Mouse (Mus musculus): Measurements from ENCODE around the gene Mpped2.
A peak's percentile ranks its signal among the peaks of the same experiment; 100 is the strongest.

Mpped2 gene

DNA sequence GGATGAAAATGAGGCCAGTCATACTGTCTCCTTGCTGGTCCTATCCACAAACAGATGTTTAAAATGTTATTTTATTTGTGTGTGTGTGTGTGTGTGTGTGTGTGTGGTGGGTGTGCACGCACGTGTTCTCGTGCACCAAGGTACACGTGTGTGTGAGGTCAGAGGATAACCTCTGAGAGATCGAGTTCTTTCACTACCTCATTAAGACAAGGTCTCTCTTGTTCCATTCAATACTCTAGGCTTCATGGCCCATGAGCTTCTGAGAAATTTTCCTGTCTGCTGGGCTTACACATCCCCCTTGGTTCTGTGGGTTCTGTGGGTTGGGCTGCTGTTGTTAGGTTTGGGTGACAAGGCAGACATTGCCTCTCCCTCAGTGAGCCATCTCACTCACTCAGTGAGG, 12.6 kb downstream of the Mpped2 start:
- DNase-seq (ENCODE audit: low spot score), result no peak

DNA sequence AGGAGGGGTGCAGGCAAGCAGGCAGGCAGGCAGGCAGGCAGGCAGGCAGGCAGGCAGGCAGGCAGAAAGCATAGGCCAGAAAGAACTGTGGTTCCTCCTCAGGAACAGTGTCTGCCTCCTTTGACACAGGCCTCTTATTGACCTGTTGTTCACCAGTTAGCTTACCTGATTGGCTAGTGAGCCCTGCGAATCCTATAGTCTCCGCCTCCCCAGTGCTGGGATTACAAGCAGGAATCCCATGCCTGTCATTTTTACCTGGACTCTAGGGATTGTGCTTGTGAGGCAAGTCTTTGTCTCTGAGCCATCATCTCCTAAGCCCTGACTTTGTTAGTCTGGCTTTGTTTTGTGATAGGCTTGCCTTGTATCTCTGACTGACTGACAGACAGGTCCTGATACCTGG, 14.1 kb downstream of the Mpped2 start:
- no peak for DNase-seq (ENCODE audit: low spot score)

DNA sequence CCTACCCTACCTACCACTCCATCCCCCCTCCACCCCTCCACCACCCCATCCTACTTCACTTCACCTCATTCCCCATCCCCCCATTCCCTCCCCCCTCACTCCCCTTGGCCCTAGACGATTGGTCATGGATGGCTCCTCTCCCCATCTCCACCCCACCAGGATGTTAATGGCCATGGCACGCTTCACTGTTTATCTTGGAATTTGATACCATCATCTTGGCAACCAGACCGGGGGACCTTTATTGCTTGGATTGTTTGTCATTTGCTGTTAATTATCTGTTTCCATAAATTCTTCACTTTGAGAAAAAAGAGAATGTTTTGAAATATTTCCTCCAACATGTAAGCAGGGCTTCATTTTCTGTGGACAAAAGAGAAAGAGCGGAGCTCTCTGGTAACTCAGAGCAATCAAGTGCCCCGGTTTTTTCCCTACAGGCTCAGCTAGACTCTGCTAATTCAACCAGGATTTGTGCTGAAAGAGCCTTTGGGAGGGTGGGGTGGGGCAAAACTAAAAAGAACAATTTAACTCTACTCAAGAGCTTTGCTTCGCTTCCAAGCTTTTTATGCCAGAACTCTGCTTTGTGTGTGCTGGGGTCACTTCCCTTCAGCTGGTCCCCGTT, 17.9 kb downstream of the Mpped2 start:
- DNase-seq (ENCODE audit: low spot score), result peak; percentile 56

DNA sequence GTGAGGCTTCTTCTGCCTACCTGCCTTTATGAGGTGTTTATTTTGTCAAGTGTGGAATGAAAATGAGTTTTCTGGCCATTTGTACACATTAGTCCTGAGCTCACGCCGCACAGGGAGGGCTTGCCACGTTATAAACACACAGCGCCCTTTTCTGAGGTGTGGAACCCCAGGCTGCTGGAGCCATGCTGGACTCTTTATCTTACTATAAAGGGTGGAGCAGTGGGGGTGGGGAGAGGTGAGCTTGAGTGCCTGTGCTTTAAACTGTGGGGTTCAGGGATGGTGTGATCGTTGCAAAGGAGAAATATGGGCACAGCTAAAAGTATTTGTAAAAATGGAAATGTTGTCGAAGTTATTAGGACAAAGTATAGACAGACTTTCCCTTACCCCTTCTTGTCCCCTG, 18.4 kb downstream of the Mpped2 start:
- DNase-seq (ENCODE audit: low spot score), result no peak

DNA sequence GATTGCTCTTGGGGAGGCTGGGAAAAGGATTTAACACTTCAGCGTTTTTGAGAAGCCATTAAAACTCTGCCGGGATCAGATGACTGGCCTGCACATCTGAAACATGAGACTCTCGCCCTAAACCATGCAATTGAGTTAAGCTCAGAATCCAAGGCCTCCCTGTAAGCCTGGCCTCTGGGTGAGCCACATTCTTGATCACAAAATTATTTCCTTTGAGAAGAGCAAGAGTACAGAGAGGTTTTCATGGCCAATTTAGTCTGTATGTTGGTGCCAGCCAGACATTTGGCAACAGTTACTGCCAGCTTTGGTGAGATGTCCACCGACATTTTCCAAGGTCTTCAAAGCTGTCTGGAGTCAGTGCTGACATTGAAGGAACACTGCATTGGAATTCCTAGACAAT, 20.1 kb downstream of the Mpped2 start:
- peak; percentile 68 for DNase-seq (ENCODE audit: low spot score)

DNA sequence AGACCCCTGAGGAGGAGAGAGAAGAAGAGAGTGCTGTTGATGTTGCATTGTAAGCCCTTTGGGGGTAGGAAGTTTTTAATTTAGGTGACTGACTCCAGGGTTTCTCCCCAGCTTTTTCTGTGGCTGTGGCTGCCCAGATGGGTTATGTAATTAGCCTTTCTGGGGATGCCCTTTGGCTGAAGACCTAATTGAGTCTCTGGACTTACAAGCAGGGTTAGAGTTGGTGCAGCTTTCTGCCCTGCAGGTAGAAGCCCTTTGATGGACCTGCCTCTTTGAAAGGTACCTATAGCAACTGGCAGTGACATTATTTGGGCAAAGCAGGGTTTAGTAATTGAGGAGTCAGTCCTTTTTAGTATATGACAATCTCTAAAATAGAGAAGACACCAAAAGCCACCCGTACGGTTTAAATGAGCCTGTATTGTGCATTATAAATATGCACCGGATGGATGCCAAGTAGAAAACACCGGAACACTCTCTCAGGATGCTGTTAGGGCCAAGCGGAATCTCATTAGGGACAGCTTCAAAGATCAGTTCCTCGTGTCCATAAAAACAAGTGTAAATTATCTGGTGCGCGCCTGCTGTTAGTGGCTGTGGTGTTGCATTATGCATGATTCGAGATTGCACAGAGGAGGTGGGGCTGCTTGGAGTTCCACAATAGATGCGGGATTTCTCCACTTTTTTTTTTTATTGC, 22.8 kb downstream of the Mpped2 start:
- DNase-seq (ENCODE audit: low spot score), result no peak

DNA sequence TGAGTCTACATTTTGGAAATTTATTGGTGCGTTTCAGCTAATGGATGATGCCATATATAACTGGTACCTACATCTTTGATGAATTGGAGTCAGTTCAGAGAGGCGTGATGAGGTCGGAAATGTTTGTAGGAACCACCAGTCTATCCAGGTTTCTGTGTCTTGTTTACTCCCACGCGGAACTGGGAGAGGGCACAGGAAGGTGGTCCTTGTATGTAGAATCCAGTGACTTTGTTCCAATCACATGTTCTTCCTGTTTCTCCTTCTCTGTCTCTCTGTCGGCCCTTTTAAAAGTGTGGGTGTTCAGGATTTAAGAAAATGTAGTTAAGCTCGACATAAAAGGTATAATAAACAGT, 23.3 kb downstream of the Mpped2 start:
- DNase-seq (ENCODE audit: low spot score), result no peak

DNA sequence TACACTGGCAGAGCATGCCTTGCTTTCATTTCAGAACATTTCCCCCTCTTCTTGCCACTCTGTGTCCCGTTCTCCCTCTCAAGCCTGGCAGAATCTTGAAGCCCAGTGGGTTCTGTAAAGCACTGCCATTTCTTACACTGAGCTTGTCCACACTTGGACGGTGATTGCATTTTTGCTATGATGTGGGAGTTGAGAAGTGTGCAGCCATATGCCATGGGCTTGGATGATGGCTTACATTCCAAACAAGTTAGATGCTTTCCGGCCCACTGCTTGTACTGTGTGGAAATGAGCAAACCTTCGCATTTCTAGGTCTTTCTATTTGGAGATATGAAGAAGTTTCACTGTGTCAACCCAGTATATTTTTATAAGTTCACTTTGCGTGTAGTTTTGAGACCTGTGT, 25.8 kb downstream of the Mpped2 start:
- DNase-seq (ENCODE audit: low spot score), result no peak

DNA sequence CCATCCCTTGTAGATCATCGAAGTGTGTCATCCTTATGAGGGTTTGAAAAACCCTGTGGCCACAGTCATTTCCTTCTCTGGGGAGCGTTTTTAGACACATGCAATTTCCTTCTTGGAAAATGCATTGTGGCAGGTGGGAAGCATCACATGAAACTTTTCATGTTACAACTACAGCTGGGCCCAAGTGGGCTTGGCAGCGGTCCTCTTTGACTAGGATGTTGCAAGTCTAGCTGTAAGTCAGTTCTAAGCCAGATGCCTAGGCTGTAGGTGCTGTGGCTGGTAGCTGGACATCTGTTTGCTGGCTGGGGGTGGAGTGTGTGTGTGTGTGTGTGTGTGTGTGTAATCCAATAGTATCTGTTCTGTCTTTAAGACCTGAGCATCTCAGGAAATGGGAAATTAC, 26.4 kb downstream of the Mpped2 start:
- DNase-seq (ENCODE audit: low spot score), result no peak

DNA sequence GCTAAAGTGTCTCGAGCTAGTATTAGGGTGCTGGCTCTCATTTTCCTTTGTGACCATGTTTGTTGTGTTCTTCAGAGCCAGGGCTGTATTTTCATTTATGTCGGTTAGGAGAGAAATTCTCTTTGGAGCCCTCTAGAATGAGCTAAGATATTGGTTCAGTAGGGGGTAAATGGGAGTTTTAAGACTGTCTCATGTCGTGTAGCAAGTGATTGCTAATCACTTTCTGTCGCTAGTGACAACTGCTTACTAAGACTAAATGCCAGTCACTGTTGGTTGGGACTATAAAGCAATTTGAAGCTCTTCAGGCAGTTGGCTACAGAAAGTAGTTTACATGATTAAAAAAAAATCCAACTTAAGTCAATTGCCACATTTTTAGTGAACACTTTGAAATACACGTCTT, 27.6 kb downstream of the Mpped2 start:
- DNase-seq (ENCODE audit: low spot score), result no peak

DNA sequence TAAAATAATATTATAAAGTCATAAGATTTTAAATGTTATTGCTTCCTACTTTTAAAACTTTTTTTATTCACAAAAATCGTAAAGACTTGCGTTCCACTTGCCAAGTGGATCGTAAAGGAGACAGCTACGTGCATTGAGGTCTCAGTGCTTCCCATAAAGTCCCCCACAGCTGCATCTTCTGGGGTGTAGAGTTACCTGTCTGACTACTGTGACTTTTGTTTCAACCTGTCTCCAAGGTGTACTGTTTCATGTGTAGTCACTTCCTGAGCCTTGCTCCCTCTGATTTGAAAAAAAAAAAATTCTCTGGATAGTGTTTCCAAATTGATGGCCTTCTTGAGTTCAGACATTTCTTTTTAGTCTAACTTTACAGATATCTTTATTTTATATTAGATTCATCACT, 29.0 kb downstream of the Mpped2 start:
- DNase-seq (ENCODE audit: low spot score), result no peak

DNA sequence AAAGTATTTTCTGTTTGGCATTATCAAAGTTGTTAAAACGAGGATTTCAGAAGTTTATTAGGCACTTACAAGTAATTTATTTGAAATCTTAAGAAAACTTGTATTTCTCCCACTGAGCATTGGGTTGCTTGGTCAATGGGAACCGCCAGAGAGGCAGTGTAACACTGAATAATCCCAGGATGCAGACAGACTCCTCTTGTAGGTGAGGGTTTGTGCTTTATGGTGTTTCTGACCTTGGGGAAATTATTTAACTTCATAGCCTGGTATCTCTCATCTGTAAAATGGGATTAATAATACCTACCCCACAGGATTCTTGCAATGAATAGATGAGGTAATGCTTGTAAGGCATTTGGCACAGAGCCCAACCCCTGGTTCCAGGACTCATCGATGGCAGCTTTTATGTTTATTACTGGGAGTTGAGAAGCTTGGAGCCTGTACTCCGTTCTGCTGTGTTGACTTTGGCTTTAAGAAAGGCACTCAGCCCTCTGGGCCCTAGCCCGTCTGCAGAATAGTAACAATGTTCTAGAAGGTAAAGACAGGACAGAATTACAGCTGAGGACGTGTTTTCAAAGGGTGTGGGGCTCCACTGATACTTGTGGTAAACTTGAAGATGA, 37.0 kb downstream of the Mpped2 start:
- DNase-seq (ENCODE audit: low spot score), result no peak

DNA sequence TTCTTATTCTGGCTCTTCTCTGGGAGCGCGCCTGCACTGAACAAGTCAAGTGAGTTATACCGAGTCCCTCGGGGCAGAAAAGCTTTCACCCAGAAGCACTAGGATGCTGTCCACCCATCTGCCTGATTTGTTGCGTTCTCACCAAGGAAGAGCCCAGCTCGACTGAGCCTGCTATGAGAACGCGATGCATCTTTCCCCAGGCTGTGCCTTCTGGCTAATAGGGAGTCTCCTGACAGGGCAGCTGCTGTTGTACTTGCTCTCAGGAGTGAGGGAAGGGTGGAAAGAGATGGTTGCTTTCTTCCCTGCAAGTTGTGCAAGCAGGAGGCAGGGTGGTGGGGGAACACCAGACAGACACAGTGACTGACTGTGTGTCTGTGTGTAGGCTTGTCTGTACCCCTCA, 37.5 kb downstream of the Mpped2 start:
- DNase-seq (ENCODE audit: low spot score), result no peak

DNA sequence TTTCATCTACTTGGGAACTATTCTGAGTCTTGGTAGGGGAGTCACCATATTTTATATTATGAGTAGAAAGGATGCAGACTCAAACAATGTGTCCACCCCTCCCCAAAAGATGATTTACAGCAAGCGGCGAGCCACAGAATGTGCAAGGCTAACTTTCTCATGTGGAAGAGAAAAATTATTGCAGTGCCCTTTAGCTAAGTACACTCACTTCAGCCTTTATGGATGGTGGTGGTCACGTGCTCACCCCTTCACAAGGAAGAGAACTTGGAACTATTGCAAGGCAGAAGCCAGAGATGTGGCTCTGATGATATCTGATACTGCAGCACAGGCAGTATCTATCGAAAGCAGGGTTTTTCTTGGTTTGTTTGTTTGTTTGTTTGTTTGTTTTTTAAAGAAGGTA, 38.4 kb downstream of the Mpped2 start:
- no peak for DNase-seq (ENCODE audit: low spot score)

DNA sequence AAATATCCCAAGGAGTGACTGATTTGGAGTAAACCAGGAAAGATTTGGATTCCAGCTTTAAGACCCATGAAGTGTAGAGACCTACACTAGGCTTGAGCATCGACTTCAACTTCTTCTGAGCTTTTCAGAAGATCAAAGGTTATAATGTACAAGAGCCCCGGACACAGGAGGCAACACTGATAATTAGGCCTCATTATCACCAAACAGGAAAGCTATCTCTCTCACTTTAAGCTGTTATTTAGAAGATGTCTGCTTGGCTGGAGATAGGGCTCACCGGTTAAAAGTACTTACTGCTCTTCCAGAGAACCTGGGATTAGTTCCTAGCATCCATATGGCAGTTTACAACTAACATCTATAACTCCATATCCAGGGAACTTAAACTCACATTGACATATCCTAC, 39.1 kb downstream of the Mpped2 start:
- no peak for DNase-seq (ENCODE audit: low spot score)

DNA sequence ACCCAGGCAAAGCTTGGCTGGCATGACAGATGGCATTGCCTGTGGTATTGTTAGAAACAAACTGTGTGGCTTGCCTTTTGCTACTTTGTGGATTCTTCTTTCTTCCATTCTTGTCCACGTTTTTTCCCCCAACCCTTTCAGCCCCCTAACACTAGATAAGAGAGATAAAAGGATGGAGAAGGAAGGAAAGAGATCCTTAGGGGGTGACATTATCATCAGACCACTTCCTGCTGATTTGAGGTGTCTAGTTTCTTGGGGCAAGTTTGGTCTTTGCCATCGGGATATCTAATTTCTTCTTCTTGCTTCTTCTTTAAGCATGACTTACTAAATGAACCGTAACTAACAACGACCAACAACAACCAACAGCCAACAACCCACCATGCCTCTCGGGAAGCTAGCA, 40.3 kb downstream of the Mpped2 start:
- DNase-seq (ENCODE audit: low spot score), result no peak

DNA sequence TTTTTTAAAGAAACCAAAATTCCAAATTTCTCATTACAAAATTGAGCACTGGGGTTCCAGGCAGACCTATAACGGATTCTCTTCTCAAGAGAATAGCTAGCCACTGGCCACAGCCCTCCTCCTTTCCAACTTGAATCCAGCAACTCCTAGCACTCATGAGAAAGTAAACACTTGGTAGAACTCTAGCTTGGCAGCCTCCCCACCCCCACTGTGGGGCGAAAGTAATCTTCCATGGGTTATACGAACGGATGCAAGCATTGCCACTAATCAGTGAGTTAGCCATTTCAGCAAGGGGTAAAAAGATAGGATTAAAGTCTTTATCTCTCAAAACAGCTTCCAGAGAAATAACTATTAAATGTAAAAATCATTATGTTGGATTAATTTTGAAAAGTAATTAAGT, 40.9 kb downstream of the Mpped2 start:
- no peak for DNase-seq (ENCODE audit: low spot score)

DNA sequence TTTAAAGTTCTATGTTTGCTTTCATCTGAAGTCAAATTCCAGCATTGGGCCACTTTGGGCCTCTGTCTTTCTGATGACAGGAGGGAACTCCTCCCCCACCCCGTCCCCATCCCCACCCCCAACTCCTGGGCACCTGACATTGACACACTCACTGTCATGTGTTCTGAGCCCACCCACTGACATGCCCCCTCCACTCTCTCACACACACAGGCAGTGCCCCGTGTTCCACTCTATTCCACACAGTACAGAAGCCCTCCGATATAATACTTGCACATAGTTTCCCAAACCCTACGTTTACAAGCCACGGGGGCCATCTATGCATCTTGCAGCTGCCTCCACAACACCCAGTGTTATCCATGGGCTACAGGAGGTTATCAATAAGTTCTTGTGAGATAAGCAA, 42.1 kb downstream of the Mpped2 start:
- no peak for DNase-seq (ENCODE audit: low spot score)

DNA sequence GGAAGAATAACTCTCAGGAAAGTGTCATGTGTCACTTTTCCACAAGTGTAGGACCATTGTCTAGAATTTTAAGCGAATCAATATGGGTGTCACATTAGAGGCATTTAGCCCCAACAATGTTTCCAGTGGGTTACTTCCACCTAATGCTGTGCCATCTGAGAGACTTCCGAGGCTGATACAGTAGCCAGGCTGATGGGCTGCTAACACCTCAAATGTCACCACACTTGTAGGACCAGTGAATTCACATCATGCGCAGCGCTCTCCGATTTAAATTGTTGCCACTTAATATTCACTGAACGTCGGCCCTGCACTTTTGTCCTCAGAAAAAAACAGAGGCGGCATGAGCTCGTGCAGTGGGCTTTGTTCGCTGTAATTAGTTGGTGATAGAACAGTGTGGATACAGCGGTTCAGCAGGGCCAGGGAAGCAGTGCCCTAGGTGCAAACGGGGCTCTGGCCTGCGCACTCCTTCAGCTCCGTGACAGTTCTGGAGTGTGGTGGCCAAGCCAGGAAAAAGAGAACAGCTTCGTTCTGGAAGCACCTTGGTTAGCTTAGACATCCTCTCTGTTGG, 42.8 kb downstream of the Mpped2 start:
- DNase-seq (ENCODE audit: low spot score), result no peak

DNA sequence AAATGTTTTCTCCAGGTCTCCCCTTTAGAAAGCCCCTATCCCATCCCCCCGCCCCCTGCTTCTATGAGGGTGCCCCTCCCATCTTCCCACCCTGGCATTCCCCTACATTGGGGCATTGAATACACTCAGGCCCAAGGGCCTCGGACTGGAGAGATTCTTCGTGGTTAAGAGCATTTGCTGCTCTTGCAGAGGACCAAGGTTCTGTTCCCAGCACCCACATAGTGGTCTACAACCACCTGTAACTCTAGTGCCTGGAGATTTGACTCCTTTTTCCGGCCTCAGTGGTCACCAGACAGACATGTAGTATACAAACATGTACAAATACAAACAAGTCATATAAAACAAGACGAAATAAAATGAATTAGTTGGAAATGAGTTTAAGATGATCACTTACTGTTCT, 45.9 kb downstream of the Mpped2 start:
- DNase-seq (ENCODE audit: low spot score), result no peak

DNA sequence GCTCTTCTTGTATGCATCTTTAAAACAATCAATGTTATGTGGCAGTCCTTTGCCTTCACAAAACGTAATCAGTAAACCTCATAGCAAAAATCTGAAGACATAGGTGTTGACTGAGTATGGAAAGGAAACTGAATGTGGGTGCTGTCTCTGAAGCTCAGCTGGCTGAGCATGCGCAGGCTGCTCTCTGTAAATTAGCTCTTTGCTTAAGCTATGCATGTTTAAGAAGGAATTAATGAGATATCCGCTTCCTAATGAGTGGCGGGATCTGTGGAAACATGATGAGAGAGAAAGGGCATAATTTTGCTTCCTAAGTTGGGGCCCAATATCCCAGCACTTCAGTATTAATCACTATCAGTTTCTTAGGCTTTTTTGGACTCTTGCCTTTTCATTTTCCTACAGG, 51.0 kb downstream of the Mpped2 start:
- no peak for DNase-seq (ENCODE audit: low spot score)

DNA sequence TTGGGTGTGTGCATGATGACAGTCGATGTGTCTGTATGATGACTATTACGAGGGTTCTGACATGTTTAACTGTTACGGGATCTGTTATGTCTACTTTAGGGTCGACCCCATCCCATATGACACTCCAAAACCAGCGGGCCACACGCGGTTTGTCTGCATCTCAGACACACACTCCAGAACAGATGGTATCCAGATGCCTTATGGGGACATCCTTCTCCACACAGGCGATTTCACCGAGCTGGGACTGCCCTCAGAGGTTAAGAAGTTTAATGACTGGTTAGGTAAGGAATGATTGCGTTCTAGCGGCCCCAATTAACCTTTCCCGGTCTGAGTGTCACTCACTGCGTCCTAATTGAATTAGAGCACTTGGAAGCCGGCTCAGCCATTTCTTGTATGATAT, 51.5 kb downstream of the Mpped2 start:
- peak; percentile 74 for DNase-seq (ENCODE audit: low spot score)

DNA sequence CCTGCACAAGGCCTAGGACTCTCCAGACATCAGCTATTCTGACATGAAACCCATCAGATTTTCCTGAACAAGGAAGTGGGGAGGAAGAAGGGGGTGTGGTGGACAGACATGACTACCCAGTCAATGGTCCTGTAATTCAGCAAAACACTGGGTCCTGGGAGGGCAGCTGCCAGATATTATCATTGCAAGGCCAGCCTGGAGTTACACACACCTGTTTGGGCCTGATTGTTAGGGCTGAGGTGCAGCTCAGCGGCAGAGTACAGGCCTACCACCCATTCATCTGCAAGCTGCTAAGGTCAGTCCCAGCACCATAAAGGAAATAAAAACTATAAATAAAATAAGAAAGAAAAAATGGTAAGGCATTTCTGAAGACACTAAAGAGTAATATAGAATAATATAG, 52.3 kb downstream of the Mpped2 start:
- no peak for DNase-seq (ENCODE audit: low spot score)

DNA sequence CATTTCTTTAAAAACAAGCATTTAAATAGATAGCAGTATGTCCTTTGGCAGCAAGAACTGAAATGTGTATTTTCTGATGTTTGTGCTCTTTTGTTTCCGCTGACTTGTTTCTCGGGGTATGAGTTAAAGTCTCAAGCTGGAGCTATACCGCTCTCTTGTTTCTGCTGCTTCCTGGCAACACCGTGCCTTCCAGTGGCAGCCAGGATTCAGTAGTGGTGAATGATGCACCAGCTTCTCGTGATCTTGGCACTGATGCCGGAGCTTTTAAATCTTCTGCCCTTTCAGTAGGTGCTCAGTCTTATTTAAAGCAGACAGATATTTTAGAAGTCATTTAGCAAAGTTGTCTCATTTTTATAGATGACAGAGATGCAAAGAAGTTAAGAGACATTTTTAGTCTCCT, 53.1 kb downstream of the Mpped2 start:
- DNase-seq (ENCODE audit: low spot score), result no peak

Data from embryo, embryonic 10.5 days (tissue).